ENCODE assay signal across 13 mouse cellular contexts in the genomic region with DNA sequence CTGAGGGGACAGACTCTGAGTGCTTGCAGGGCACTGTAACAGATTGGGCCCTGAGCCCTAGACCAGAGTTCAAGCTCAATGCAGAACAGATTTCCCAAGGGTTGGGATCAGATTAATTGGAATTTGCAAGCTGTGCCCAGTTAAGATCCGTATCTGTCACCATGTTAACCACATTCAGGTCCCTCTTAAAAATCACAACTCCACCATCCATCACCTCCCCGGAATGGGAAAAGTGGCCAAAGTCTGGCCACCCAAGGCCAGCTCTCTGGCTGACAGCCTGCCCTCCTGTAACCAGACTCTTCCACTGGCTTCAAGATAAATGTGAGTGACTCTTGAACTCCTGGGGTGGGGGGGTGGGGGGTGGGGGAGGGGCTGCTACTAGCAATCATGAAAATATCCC.
A peak's percentile ranks its signal among the peaks of the same experiment; 100 is the strongest.
DNase-seq lines count a peak whose midpoint lies in the region.
"Had no signal": no experiment of that assay in that cellular context is flagged by ENCODE, and none has a peak within 500 bp of the region (broad histone marks: within the 10 kb centered on the region; RNA-seq: fewer than 3 reads in every experiment).

No protein-coding gene starts in this region.

- peak; percentile 11 for DNase-seq in embryo, embryonic 10 days (ENCODE audit: low spot score)
- DNase-seq in embryo, embryonic 9.5 days (ENCODE audit: extremely low spot score) = no peak
- peak; percentile 64 for DNase-seq in adrenal gland, postnatal 10 days
- peak; percentile 8 for DNase-seq in embryo, embryonic 11 days
- DNase-seq in mesoderm, embryonic 11.5 days (ENCODE audit: low read depth, low spot score) = peak; percentile 30
- DNase-seq in spleen, adult 12 weeks (ENCODE audit: low spot score) = no peak
- DNase-seq in right cerebral cortex, postnatal 10 days (ENCODE audit: low spot score in 2 of 2) = no peak
- DNase-seq: cerebellum, adult 11-12 months; cerebellum, postnatal 10 days; heart, adult 18-20 months; heart, postnatal 14 days; lung, postnatal 36 days; midbrain, embryonic 14.5 days had no signal

Comparison
In these comparisons a context has a peak if more than half of its experiments do, and no peak if none do; other contexts are left out.
1. DNase-seq: peak in embryo, embryonic 10 days (single experiment), adrenal gland, postnatal 10 days (single experiment), embryo, embryonic 11 days (single experiment) and mesoderm, embryonic 11.5 days (single experiment); none in embryo, embryonic 9.5 days (single experiment), spleen, adult 12 weeks (single experiment) and right cerebral cortex, postnatal 10 days (0 of 2).